Mouse (Mus musculus) heart, embryonic 16.5 days (tissue): ENCODE results near the gene Tyk2. TPM values are rescaled to one million over a fixed set of nuclear protein-coding genes. Genes with fewer than 3 reads are reported as not detected.

Experiments used
- ATAC-seq: fragments of 200-750 bp; cut with Nextera tagmentation; replicated peaks from 2 replicates; pipeline ENCODE4 v1.8.0; 2017; ENCODE audit warnings: moderate number of reproducible peaks; ENCODE audit not compliant: insufficient read depth, low FRiP score; ENCODE audit errors: extremely low read depth
- H3K27ac ChIP-seq: fragments of 300-500 bp; sonication (generic); 2 replicates; pipeline ENCODE4 v1.5.1; 2014; ENCODE audit warnings: mild to moderate bottlenecking, low read length, control low read depth, moderate library complexity
- H3K27me3 ChIP-seq: fragments of 300-500 bp; sonication (generic); 2 replicates; pipeline ENCODE4 v1.6.1; 2014; ENCODE audit warnings: low read length, mixed read lengths; ENCODE audit not compliant: control insufficient read depth, insufficient read depth
- H3K36me3 ChIP-seq: fragments of 300-500 bp; sonication (generic); 2 replicates; pipeline ENCODE4 v1.6.1; 2014; ENCODE audit not compliant: control insufficient read depth, insufficient read depth
- H3K4me1 ChIP-seq: fragments of 300-500 bp; sonication (generic); 2 replicates; pipeline ENCODE4 v1.6.1; 2014; ENCODE audit warnings: low read length, mixed read lengths; ENCODE audit not compliant: control insufficient read depth, insufficient read depth
- H3K4me2 ChIP-seq: fragments of 300-500 bp; sonication (generic); 2 replicates; pipeline ENCODE4 v1.6.1; 2014; ENCODE audit warnings: low read depth, mild to moderate bottlenecking, control low read depth, low read length
- H3K4me3 ChIP-seq: fragments of 300-500 bp; sonication (generic); 2 replicates; pipeline ENCODE4 v1.5.1; 2014; ENCODE audit warnings: mild to moderate bottlenecking, control low read depth, low read length
- H3K9ac ChIP-seq: fragments of 300-500 bp; sonication (generic); 2 replicates; pipeline ENCODE4 v1.6.1; 2014; ENCODE audit warnings: low read length, control low read depth
- H3K9me3 ChIP-seq: fragments of 300-500 bp; sonication (generic); replicated peaks from 2 replicates; pipeline ENCODE4 v1.6.1; 2016; ENCODE audit warnings: low read length; ENCODE audit not compliant: control insufficient read depth
- WGBS: fragments of 180-500 bp; shearing (Covaris S2); extraction: QIAGEN DNeasy Blood & Tissue Kit; methylation state at CpG from one replicate; pipeline ENCODE4 v1.1.7; 2014; 5-methylcytosine and 5-hydroxymethylcytosine counted together
- polyA plus RNA-seq: library from polyadenylated mRNA; unstranded; fragments of >200 nt; fragmentation: Nextera tagmentation; extraction: Ambion mirVana; gene quantifications from 2 replicates; pipeline ENCODE4 v1.2.1, GENCODE M21; 2015

Tyk2 gene
- polyA plus RNA-seq, 1 experiment from 2014 or later: 15.8 TPM

GRCm38 (mm10) chr9:21125502-21126258 lies 5.4 kb downstream of the Tyk2 start:
- no peaks in the 10 kb centered on the region for H3K27me3 ChIP-seq
- peaks cover 20% of the 10 kb centered on the region for H3K4me1 ChIP-seq
- 70% methylated on average over 9 of the region's 9 CpGs for WGBS
- no peaks in the 10 kb centered on the region for H3K9me3 ChIP-seq
- 0 out of 2 replicates have a peak overlapping the region, but pooled peaks have one; percentile 34 for H3K9ac ChIP-seq
- H3K4me3 ChIP-seq: no peak overlapping the region
- H3K27ac ChIP-seq: peak overlapping the region; percentile 87
- H3K36me3 ChIP-seq: peaks cover 24% of the 10 kb centered on the region
- H3K4me2 ChIP-seq: 0 out of 2 replicates have a peak overlapping the region, but pooled peaks have one; percentile 10
- no peak for ATAC-seq

GRCm38 (mm10) chr9:21124837-21125236 lies 6.2 kb downstream of the Tyk2 start:
- no peak overlapping the region for H3K27ac ChIP-seq
- no peaks in the 10 kb centered on the region for H3K9me3 ChIP-seq
- ATAC-seq: no peak
- peaks cover 29% of the 10 kb centered on the region for H3K36me3 ChIP-seq
- H3K27me3 ChIP-seq: no peaks in the 10 kb centered on the region
- H3K4me3 ChIP-seq: no peak overlapping the region
- H3K9ac ChIP-seq: no peak overlapping the region
- H3K4me2 ChIP-seq: no peak overlapping the region
- 84% methylated on average over 5 of the region's 5 CpGs for WGBS
- H3K4me1 ChIP-seq: peaks cover 14% of the 10 kb centered on the region

- 88% methylated on average over 16 of the region's 16 CpGs for WGBS
- no peak overlapping the region for H3K4me2 ChIP-seq
- peaks cover 26% of the 10 kb centered on the region for H3K36me3 ChIP-seq
- peaks cover 10% of the 10 kb centered on the region for H3K4me1 ChIP-seq
- no peaks in the 10 kb centered on the region for H3K27me3 ChIP-seq
- H3K9me3 ChIP-seq: no peaks in the 10 kb centered on the region
- no peak for ATAC-seq
- H3K27ac ChIP-seq: no peak overlapping the region
- H3K4me3 ChIP-seq: no peak overlapping the region
- H3K9ac ChIP-seq: no peak overlapping the region
These were observed 9.6 kb downstream of the Tyk2 start for GRCm38 (mm10) chr9:21121483-21121882.

- no peak overlapping the region for H3K4me3 ChIP-seq
- H3K4me2 ChIP-seq: no peak overlapping the region
- H3K4me1 ChIP-seq: no peaks in the 10 kb centered on the region
- WGBS: 84% methylated on average over 6 of the region's 6 CpGs
- ATAC-seq: no peak
- no peaks in the 10 kb centered on the region for H3K27me3 ChIP-seq
- no peak overlapping the region for H3K27ac ChIP-seq
- no peak overlapping the region for H3K9ac ChIP-seq
- no peaks in the 10 kb centered on the region for H3K9me3 ChIP-seq
- H3K36me3 ChIP-seq: peaks cover 17% of the 10 kb centered on the region; the same call in 1 of the 2 replicates
These were observed 14.0 kb downstream of the Tyk2 start for GRCm38 (mm10) chr9:21117073-21117472.

GRCm38 (mm10) chr9:21115105-21115504 lies 15.9 kb downstream of the Tyk2 start:
- H3K36me3 ChIP-seq: peaks cover 12% of the 10 kb centered on the region; the same call in 1 of the 2 replicates
- WGBS: 89% methylated on average over 8 of the region's 8 CpGs
- no peaks in the 10 kb centered on the region for H3K4me1 ChIP-seq
- H3K4me3 ChIP-seq: no peak overlapping the region
- no peaks in the 10 kb centered on the region for H3K9me3 ChIP-seq
- no peak overlapping the region for H3K27ac ChIP-seq
- no peaks in the 10 kb centered on the region for H3K27me3 ChIP-seq
- H3K9ac ChIP-seq: no peak overlapping the region
- ATAC-seq: no peak
- no peak overlapping the region for H3K4me2 ChIP-seq

GRCm38 (mm10) chr9:21114190-21114589 lies 16.9 kb downstream of the Tyk2 start:
- Histone ChIP-seq H3K27ac (no peak overlapping the region), H3K36me3 (peaks cover 8% of the 10 kb centered on the region; the same call in 1 of the 2 replicates), H3K4me2 (no peak overlapping the region), H3K9me3 (no peaks in the 10 kb centered on the region), H3K4me3 (no peak overlapping the region), H3K27me3 (no peaks in the 10 kb centered on the region), H3K9ac (no peak overlapping the region), H3K4me1 (no peaks in the 10 kb centered on the region)
- 81% methylated on average over 7 of the region's 7 CpGs for WGBS
- no peak for ATAC-seq

GRCm38 (mm10) chr9:21113751-21114150 lies 17.3 kb downstream of the Tyk2 start:
- 86% methylated on average over 6 of the region's 6 CpGs for WGBS
- H3K4me2 ChIP-seq: no peak overlapping the region

GRCm38 (mm10) chr9:21107607-21108237 lies 23.3 kb downstream of the Tyk2 start:
- Histone ChIP-seq H3K4me2 (no peak overlapping the region), H3K4me1 (no peaks in the 10 kb centered on the region), H3K36me3 (no peaks in the 10 kb centered on the region; the same call in 1 of the 2 replicates), H3K27me3 (no peaks in the 10 kb centered on the region), H3K9ac (no peak overlapping the region), H3K9me3 (no peaks in the 10 kb centered on the region), H3K4me3 (no peak overlapping the region), H3K27ac (no peak overlapping the region)
- WGBS: 55% methylated on average over 23 of the region's 23 CpGs
- ATAC-seq: no peak; the same call in 1 of the 2 replicates

More at GRCm38 (mm10) chr9:21113751-21114150, 17.3 kb downstream of the Tyk2 start:
- ATAC-seq: no peak
- H3K4me3 ChIP-seq: no peak overlapping the region
- H3K9ac ChIP-seq: no peak overlapping the region
- H3K27ac ChIP-seq: no peak overlapping the region
- no peaks in the 10 kb centered on the region for H3K27me3 ChIP-seq
- no peaks in the 10 kb centered on the region for H3K4me1 ChIP-seq
- H3K9me3 ChIP-seq: no peaks in the 10 kb centered on the region
- peaks cover 8% of the 10 kb centered on the region; the same call in 1 of the 2 replicates for H3K36me3 ChIP-seq
